Mouse (Mus musculus) forebrain, embryonic 16.5 days (tissue): ENCODE results near the gene Pakap. TPM values are rescaled to one million over a fixed set of nuclear protein-coding genes. Genes with fewer than 3 reads are reported as not detected.

Experiments used
- ATAC-seq: fragments of 200-750 bp; cut with Nextera tagmentation; 2 replicates; pipeline ENCODE4 v1.8.0; 2017; ENCODE audit warnings: mild to moderate bottlenecking, moderate library complexity
- H3K27ac ChIP-seq: fragments of 300-500 bp; sonication (generic); 2 replicates; pipeline ENCODE4 v1.5.1; 2014; ENCODE audit warnings: low read length, control low read depth
- H3K27me3 ChIP-seq: fragments of 300-500 bp; sonication (generic); replicated peaks from 2 replicates; pipeline ENCODE4 v1.6.1; 2014; ENCODE audit warnings: low read length; ENCODE audit not compliant: control insufficient read depth, insufficient read depth
- H3K36me3 ChIP-seq: fragments of 300-500 bp; sonication (generic); 2 replicates; pipeline ENCODE4 v1.6.1; 2014; ENCODE audit not compliant: control insufficient read depth, insufficient read depth
- H3K4me1 ChIP-seq: fragments of 300-500 bp; sonication (generic); replicated peaks from 2 replicates; pipeline ENCODE4 v1.6.1; 2014; ENCODE audit warnings: low read length; ENCODE audit not compliant: control insufficient read depth, insufficient read depth
- H3K4me2 ChIP-seq: fragments of 300-500 bp; sonication (generic); 2 replicates; pipeline ENCODE4 v1.6.1; 2014; ENCODE audit warnings: mild to moderate bottlenecking, low read length, control low read depth
- H3K4me3 ChIP-seq: fragments of 300-500 bp; sonication (generic); replicated peaks from 2 replicates; pipeline ENCODE4 v1.5.1; 2014; ENCODE audit warnings: mild to moderate bottlenecking, low read length, control low read depth
- H3K9ac ChIP-seq: fragments of 300-500 bp; sonication (generic); replicated peaks from 2 replicates; pipeline ENCODE4 v1.6.1; 2014; ENCODE audit warnings: low read depth, low read length, control low read depth
- H3K9me3 ChIP-seq: fragments of 300-500 bp; sonication (generic); 2 replicates; pipeline ENCODE4 v1.6.1; 2016; ENCODE audit warnings: low read length; ENCODE audit not compliant: control insufficient read depth
- WGBS: fragments of 180-500 bp; shearing (Covaris S2); extraction: QIAGEN DNeasy Blood & Tissue Kit; methylation state at CpG from one replicate; pipeline ENCODE4 v1.1.7; 2014; 5-methylcytosine and 5-hydroxymethylcytosine counted together
- polyA plus RNA-seq: library from polyadenylated mRNA; unstranded; fragments of >200 nt; fragmentation: Nextera tagmentation; extraction: Ambion mirVana; gene quantifications from 2 replicates; pipeline ENCODE4 v1.2.1, GENCODE M21; 2015

The Pakap gene
- polyA plus RNA-seq, 1 experiment from 2014 or later, result 6.4 TPM

DNA sequence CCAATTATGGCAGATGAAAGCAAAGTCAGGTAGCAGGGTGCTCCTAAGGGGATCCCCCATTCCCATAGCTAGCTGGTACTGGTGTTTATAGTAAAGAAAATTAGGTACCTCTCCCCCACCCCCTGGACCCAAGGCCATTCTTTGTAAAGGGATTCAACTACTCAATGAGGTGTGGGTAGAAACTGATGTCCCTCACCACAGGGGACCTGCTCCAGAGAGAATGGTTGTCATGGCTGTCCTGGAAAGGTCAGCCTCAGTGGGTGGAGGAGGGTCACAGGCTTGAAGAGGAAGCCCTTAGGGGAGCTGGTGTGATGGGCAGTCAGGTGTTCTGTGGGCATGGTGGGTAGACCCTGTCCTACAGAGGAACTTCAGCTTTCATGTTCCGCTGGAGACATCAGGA lies 352.5 kb downstream of the Pakap start:
- H3K36me3 ChIP-seq, result no peaks in the 10 kb centered on the region
- H3K27me3 ChIP-seq, result no peaks in the 10 kb centered on the region
- peaks cover 2% of the 10 kb centered on the region; the same call in 1 of the 2 replicates for H3K4me1 ChIP-seq
- no peaks in the 10 kb centered on the region for H3K9me3 ChIP-seq
- ATAC-seq, result no peak
- 70% methylated on average over 1 of the region's 1 CpGs for WGBS
- H3K27ac ChIP-seq, result no peak overlapping the region
- H3K4me3 ChIP-seq, result no peak overlapping the region
- H3K4me2 ChIP-seq, result no peak overlapping the region
- H3K9ac ChIP-seq, result no peak overlapping the region

DNA sequence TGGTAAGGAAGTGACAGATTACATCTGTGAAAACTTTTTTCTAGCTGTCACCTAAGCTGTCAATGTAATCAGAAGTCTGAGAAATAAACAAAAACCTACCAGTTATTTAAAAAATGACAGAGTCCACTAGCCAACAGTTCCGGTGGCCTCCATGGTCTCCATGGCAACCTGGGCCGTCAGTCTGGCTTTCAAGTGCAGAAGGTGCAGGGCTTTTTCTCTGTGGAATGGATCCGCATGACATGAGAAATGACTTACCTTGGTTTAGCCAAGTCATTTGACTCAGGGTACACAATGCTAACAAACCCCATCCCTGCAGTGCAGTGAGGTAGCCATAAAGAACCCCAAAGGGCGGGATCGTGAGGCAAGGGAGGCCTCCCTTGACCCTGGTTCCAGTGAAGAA lies 354.2 kb downstream of the Pakap start:
- Histone ChIP-seq H3K4me1 (no peaks in the 10 kb centered on the region), H3K9ac (no peak overlapping the region), H3K27ac (no peak overlapping the region), H3K4me3 (no peak overlapping the region), H3K36me3 (no peaks in the 10 kb centered on the region), H3K9me3 (no peaks in the 10 kb centered on the region), H3K4me2 (no peak overlapping the region), H3K27me3 (no peaks in the 10 kb centered on the region)
- 42% methylated on average over 5 of the region's 5 CpGs for WGBS
- no peak for ATAC-seq

DNA sequence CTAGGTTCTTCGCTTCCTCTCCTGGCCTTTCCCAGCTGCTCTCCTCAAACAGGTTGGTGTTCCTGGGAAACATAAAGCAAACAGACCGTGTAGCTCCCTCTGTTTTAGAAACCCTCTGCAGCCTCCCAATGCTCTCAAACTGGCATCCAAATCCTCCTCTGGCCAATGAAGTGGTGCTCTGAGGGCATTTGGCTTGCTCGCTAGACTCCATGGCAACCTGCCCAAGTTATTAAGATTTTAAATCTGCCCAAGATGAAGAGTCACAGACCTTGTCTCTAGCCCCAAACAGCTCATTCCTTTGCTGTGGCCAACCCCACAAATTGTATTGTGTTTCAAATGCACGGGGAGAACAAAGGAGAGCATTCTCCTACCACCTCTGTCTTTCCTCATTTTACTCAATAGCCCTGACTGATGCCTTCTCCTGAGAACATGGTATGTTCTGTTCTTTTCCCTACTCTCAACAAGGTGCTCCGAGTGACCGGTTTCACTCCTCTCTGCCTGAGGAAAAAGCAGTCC lies 356.6 kb downstream of the Pakap start:
- Histone ChIP-seq H3K36me3 (no peaks in the 10 kb centered on the region), H3K27ac (no peak overlapping the region), H3K4me1 (no peaks in the 10 kb centered on the region), H3K4me3 (no peak overlapping the region), H3K4me2 (no peak overlapping the region), H3K27me3 (no peaks in the 10 kb centered on the region), H3K9me3 (no peaks in the 10 kb centered on the region), H3K9ac (no peak overlapping the region)
- 77% methylated on average over 6 of the region's 6 CpGs for WGBS
- ATAC-seq, result no peak

DNA sequence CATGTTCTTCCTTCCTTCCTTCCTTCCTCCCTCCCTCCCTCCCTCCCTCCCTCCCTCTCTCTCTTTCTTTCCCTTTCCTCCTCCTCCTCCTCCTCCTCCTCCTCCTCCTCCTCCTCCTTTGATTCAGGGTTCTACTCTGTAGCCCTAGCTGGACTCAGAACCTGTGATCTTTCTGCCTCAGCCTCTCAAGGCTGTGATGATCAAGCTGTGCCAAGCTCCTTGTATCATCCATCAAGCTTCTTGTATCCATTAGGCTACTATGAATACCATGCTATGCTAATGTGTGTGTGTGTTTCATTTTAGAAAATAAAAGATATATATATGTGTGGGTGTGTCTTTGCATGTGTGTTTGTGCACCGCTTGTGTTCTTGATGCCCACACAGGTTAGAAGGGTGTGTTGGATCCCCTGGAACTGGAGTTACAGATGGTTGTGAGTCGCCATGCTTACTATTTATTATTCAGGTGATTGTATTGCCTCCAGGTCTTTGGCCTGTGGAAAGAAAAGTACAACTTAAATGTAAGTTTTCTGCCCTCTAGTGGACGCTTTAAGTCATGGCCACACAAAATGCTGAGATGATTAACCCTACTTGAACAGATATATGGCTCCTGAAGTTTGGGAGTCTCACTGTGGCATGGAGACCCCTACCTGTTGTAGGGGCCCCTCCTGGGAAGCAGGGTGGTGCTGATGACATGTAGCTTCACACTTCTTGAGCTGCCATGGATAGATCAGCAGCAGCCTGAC lies 359.7 kb downstream of the Pakap start:
- no peak overlapping the region for H3K4me2 ChIP-seq
- H3K27me3 ChIP-seq, result no peaks in the 10 kb centered on the region
- WGBS, result 22% methylated on average over 3 of the region's 3 CpGs
- no peaks in the 10 kb centered on the region for H3K4me1 ChIP-seq
- no peak overlapping the region for H3K4me3 ChIP-seq
- H3K27ac ChIP-seq, result no peak overlapping the region
- no peaks in the 10 kb centered on the region for H3K36me3 ChIP-seq
- H3K9me3 ChIP-seq, result no peaks in the 10 kb centered on the region
- no peak overlapping the region for H3K9ac ChIP-seq
- peak; percentile 49; the same call in 1 of the 2 replicates for ATAC-seq

DNA sequence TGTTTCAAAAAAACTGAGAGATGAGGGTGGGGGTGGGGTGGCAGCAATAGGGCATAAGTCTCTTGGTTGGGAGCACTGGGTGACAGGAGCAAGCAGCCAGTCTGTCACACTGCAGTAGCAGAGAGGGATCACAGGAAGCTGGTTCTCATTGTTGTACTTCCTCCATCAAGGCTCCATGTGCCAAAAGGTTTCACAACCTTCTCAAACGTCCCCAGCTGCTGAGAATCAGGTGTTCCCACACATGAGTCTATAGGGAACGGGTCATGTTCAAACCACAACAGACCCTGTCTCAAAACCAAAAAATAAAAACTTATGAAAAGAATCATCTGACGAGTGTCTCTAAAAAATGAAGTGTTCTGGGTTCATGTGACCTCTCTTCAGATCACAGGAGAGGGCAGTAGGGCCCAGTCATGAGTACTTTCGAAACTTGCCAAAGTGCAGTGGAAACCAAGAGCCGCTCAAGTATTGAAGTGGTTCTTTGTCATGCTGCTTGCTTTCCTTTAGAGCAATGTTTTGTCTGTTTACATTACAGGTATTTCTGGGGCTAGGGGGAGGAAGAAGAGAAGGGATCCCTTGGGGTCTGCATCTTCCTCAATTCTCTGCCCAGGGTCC lies 362.7 kb downstream of the Pakap start:
- H3K36me3 ChIP-seq, result no peaks in the 10 kb centered on the region
- H3K4me2 ChIP-seq, result no peak overlapping the region
- no peak for ATAC-seq
- no peaks in the 10 kb centered on the region for H3K4me1 ChIP-seq
- 73% methylated on average over 5 of the region's 5 CpGs for WGBS
- no peak overlapping the region for H3K27ac ChIP-seq
- H3K9ac ChIP-seq, result no peak overlapping the region
- no peaks in the 10 kb centered on the region for H3K27me3 ChIP-seq
- no peaks in the 10 kb centered on the region for H3K9me3 ChIP-seq
- H3K4me3 ChIP-seq, result no peak overlapping the region

DNA sequence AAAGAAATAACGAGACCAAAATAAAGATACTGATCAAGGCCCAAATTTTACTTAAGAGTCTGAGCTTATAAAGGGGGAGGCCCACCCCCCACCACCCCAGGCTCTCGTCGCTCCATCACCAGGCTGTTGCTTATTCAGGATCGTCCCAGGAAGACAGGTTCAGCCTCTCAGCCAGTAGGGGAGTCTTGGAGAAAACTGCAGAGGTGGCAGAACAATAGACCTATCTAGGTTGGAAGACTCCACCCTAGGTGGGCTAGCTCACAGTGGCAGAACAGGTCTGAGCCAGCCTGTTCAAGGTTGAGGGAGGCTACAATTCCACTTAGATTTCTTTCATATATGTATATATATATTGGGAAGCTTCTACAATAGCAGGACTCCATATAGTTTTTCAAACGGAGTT lies 366.2 kb downstream of the Pakap start:
- no peaks in the 10 kb centered on the region for H3K4me1 ChIP-seq
- H3K27ac ChIP-seq, result no peak overlapping the region
- H3K9me3 ChIP-seq, result no peaks in the 10 kb centered on the region
- no peak overlapping the region for H3K4me2 ChIP-seq
- no peak for ATAC-seq
- no peak overlapping the region for H3K9ac ChIP-seq
- WGBS, result 67% methylated on average over 5 of the region's 5 CpGs
- H3K36me3 ChIP-seq, result no peaks in the 10 kb centered on the region
- H3K27me3 ChIP-seq, result no peaks in the 10 kb centered on the region
- no peak overlapping the region for H3K4me3 ChIP-seq

DNA sequence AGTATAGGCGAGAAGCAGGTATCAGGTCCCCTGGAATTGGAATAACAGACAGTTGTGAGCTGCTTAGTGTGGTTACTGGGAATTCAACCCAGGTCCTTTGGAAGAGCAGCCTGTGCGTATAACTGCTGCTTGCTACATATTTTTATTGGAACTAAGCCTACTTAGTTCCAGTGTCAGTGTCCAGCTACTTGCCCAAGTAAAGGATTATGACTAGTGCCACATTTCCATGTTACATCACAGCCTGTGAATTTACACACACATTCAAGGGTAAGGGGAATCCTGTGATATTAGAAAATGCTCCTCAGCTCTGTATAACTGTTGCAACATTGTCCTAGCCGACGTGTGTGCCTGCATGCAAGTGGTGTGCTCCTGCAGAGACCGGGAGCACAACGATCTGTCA lies 369.3 kb downstream of the Pakap start:
- H3K9ac ChIP-seq, result no peak overlapping the region
- no peak overlapping the region for H3K27ac ChIP-seq
- H3K36me3 ChIP-seq, result 0 out of 2 replicates have a peak, but pooled peaks cover 2% of the 10 kb centered on the region
- no peaks in the 10 kb centered on the region for H3K9me3 ChIP-seq
- H3K4me2 ChIP-seq, result no peak overlapping the region
- no peaks in the 10 kb centered on the region for H3K4me1 ChIP-seq
- no peak overlapping the region for H3K4me3 ChIP-seq
- WGBS, result 87% methylated on average over 6 of the region's 6 CpGs
- no peaks in the 10 kb centered on the region for H3K27me3 ChIP-seq
- no peak for ATAC-seq

DNA sequence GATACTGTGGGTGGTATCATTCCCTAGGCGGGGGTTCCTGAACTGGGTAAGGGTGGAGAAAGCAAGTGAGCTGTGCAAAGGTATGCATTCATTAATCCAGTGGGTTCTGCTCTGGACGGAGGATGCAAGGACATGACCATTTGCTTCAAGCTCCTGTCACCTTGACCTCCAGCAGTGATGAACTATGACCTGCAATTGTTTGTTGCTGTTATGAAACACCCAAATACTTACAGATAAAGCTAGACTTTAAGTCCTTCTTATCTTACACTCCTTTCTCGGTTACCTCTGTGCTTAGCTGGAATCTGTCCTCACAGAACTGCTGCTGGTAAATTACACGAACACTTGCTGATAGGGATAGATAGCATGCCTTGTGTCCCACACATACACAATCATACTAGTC lies 372.7 kb downstream of the Pakap start:
- no peaks in the 10 kb centered on the region for H3K4me1 ChIP-seq
- no peak overlapping the region for H3K4me3 ChIP-seq
- H3K4me2 ChIP-seq, result no peak overlapping the region
- H3K27ac ChIP-seq, result no peak overlapping the region
- H3K27me3 ChIP-seq, result no peaks in the 10 kb centered on the region
- WGBS, result 89% methylated on average over 4 of the region's 4 CpGs
- no peak overlapping the region for H3K9ac ChIP-seq
- peaks cover 14% of the 10 kb centered on the region; the same call in 1 of the 2 replicates for H3K36me3 ChIP-seq
- ATAC-seq, result no peak
- no peaks in the 10 kb centered on the region for H3K9me3 ChIP-seq

DNA sequence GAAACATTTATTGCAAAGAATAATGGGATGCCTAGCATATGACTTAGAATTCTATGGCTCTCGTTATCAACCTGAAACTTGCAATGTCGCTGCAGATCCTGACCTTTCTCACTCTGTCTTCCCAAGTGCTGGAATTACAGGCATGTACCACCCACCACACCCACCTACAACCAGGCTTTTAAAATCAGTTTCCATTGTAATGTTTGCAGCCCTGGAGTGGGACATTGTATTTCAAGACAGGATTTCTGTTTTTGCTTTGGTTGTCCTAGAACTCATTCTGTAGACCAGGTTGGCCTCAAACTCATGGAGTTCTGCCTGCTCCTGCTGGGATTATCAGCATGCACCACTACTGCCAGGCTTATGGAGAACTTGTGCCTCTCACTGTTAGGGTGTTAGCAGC lies 374.9 kb downstream of the Pakap start:
- ATAC-seq, result no peak
- Histone ChIP-seq H3K9ac (no peak overlapping the region), H3K27ac (no peak overlapping the region), H3K9me3 (no peaks in the 10 kb centered on the region), H3K36me3 (peaks cover 14% of the 10 kb centered on the region; the same call in 1 of the 2 replicates), H3K4me2 (no peak overlapping the region), H3K4me1 (no peaks in the 10 kb centered on the region), H3K4me3 (no peak overlapping the region), H3K27me3 (no peaks in the 10 kb centered on the region)
- 91% methylated on average over 2 of the region's 2 CpGs for WGBS
